Mouse (Mus musculus): Measurements from ENCODE around the gene Scgb2b20. TPM values are rescaled to one million over a fixed set of nuclear protein-coding genes. Genes with fewer than 3 reads are reported as not detected.
"Not testable (repeated sequence)": the region's sequence is repeated elsewhere in the genome, so short reads cannot be mapped to it uniquely, and the experiment has no call there.

Scgb2b20 gene
- total RNA-seq (2022), result not detected

- not testable (repeated sequence) for DNase-seq (ENCODE audit: low spot score in 2 of 2)
These were observed at the start of gene Scgb2b20 for GRCm38 (mm10) chr7:33366222-33366621. Gene Scgb2b20 (minus strand): TSS chr7:33366322.

- DNase-seq (ENCODE audit: low spot score in 2 of 2), result not testable (repeated sequence)
These were observed 43.6 kb upstream of the Scgb2b20 start for GRCm38 (mm10) chr7:33409681-33410080.

- DNase-seq (ENCODE audit: low spot score in 2 of 2), result no peak
These were observed 35.5 kb upstream of the Scgb2b20 start for GRCm38 (mm10) chr7:33401650-33402049.

DNA sequence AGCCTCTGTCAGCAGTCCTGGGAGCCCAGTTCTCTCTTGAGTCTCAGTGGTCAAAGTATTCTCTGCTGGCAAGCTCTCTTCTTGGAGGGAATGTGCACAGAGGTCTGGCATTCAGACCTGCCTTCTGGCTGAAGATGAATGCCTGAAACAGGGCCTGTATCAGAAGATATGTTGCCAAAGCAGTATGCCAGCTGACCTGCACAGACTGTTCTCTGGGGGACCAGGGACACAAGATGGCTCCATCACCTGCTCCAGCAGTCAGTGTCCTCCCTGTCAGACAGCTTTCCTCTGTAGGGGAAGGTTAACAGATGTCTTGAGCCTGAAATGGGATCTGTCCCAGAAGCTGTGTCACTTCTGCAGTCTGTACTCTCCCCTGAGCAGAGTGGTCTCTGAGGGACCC, 33.6 kb upstream of the Scgb2b20 start:
- DNase-seq (ENCODE audit: low spot score in 2 of 2), result not testable (repeated sequence)

DNA sequence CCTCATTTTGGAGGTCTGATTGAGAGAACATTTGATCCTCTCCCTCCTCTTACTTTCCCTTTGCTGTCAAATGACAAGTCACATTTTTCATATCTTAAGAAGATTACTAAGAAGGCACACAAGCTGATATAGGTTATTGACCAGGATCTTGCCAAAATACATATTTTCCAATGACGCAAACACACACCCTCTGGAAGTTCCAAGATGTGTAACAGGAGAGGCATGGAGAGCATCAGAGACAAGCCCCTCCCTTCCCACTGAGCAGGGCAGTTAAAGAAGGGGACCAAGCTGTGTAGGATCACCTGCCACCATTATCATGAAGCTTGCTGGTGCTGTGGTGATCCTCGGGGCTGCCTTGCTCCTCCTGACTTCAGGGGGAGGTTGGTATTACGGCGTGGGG, 6.8 kb upstream of the Scgb2b20 start, which contains the start of gene Scgb1b20:
Gene Scgb1b20 (plus strand): TSS at position 301 of the 400 bp plus-strand sequence.
- not testable (repeated sequence) for DNase-seq (ENCODE audit: low spot score in 2 of 2)

Other genes with a start within 250 kb of the Scgb2b20 start
- not detected for gene Scgb2b18, start 192.5 kb downstream of the Scgb2b20 start, total RNA-seq (2022)
- gene Scgb1b18, start 180.8 kb downstream of the Scgb2b20 start, total RNA-seq (2022), result not detected
- gene Scgb2b19, start 86.0 kb downstream of the Scgb2b20 start, total RNA-seq (2022), result not detected
- not detected for gene Scgb1b19, start 79.0 kb downstream of the Scgb2b20 start, total RNA-seq (2022)
- gene Scgb1b20, start 6.9 kb upstream of the Scgb2b20 start, total RNA-seq (2022), result not detected
- gene Scgb2b21, start 154.1 kb upstream of the Scgb2b20 start, total RNA-seq (2022), result not detected